In the genomic region with DNA sequence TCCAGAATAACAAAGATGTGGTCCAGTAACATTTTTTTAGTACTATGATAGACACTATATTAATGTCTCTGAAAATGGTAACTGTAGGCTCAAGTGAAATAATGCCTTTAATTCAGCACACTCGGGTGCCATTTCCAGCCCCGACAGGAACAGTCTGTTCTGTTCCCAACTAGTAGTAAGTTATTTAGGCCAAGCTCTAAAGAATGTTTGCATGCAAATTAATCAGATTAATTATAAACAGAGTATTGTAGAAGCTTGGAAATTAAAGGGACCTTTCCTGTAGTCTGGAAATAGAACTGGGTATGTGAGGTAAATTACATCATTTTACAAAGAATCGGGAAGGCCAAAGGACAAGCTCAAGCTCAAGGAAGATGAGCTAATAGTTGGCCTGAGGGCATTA, we compare ENCODE assay signal across 29 mouse cellular contexts. TPM values are rescaled to one million over a fixed set of nuclear protein-coding genes. Genes with fewer than 3 reads are reported as not detected.
"Had no signal": no experiment of that assay in that cellular context is flagged by ENCODE, and none has a peak within 500 bp of the region (broad histone marks: within the 10 kb centered on the region; RNA-seq: fewer than 3 reads in every experiment).

No protein-coding gene starts in this region.

- H3K4me3 ChIP-seq: left cerebral cortex, adult 2 months; liver, embryonic 15.5 days; lung, embryonic 15.5 days; megakaryocyte, embryonic 14.5 days; midbrain, embryonic 12.5 days; midbrain, embryonic 15.5 days; neural tube, embryonic 12.5 days; neural tube, embryonic 15.5 days had no signal

- DNase-seq: layer of hippocampus, postnatal 36 days; lung, adult 18-20 months; lung, postnatal 10 days; lung, postnatal 36 days; right cerebral cortex, adult 18-20 months; right cerebral cortex, postnatal 14 days; right cerebral cortex, postnatal 4 days; thymus, adult 2 months; thymus, postnatal 14 days had no signal

- ATAC-seq: hindbrain, postnatal 0 days; inflammation-experienced regulatory T-cells, adult 6 months; intestine, embryonic 16.5 days; midbrain, embryonic 15.5 days had no signal

- H3K27me3 ChIP-seq: liver, embryonic 15.5 days; lung, embryonic 15.5 days; megakaryocyte, embryonic 14.5 days; midbrain, embryonic 12.5 days; midbrain, embryonic 15.5 days; neural tube, embryonic 12.5 days; neural tube, embryonic 15.5 days had no signal

- H3K9me3 ChIP-seq: liver, embryonic 15.5 days; lung, embryonic 15.5 days; megakaryocyte, embryonic 14.5 days; midbrain, embryonic 12.5 days; midbrain, embryonic 15.5 days; neural tube, embryonic 12.5 days; neural tube, embryonic 15.5 days had no signal

- H3K4me1 ChIP-seq: liver, embryonic 15.5 days; lung, embryonic 15.5 days; midbrain, embryonic 12.5 days; midbrain, embryonic 15.5 days; neural tube, embryonic 12.5 days; neural tube, embryonic 15.5 days had no signal

- H3K4me2 ChIP-seq: liver, embryonic 11.5 days; liver, embryonic 15.5 days; lung, embryonic 15.5 days; midbrain, embryonic 12.5 days; midbrain, embryonic 15.5 days; neural tube, embryonic 12.5 days; neural tube, embryonic 15.5 days had no signal

- H3K9ac ChIP-seq: liver, embryonic 15.5 days; lung, embryonic 15.5 days; midbrain, embryonic 12.5 days; midbrain, embryonic 15.5 days; neural tube, embryonic 12.5 days; neural tube, embryonic 15.5 days had no signal

- H3K27ac ChIP-seq: hindbrain, postnatal 0 days; left cerebral cortex, adult 2 months; liver, embryonic 15.5 days; lung, embryonic 15.5 days; midbrain, embryonic 12.5 days; midbrain, embryonic 15.5 days; neural tube, embryonic 12.5 days; neural tube, embryonic 15.5 days; stomach, postnatal 0 days had no signal

RNA-seq across cellular contexts. Expression of a gene that starts 38.2 kb away (rescaled TPM):
- total RNA-seq: layer of hippocampus, adult 8-10 months; layer of hippocampus, postnatal 10 days; layer of hippocampus, postnatal 36 days; left cerebral cortex, adult 2 months; left cerebral cortex, postnatal 10 days; left cerebral cortex, postnatal 36 days had no signal
- polyA plus RNA-seq: hindbrain, postnatal 0 days; inflammation-experienced regulatory T-cells, adult 6 months; intestine, embryonic 16.5 days; limb, embryonic 11.5 days; limb, embryonic 14.5 days; liver, embryonic 11.5 days; liver, embryonic 15.5 days; lung, embryonic 15.5 days; neural tube, embryonic 12.5 days; neural tube, embryonic 15.5 days; stomach, embryonic 14.5 days; stomach, postnatal 0 days had no signal
